Mouse (Mus musculus): ENCODE data around the gene Dnm2. TPM values are rescaled to one million over a fixed set of nuclear protein-coding genes. Genes with fewer than 3 reads are reported as not detected.
"Not testable (repeated sequence)": the region's sequence is repeated elsewhere in the genome, so short reads cannot be mapped to it uniquely, and the experiment has no call there.

The Dnm2 gene
- total RNA-seq, 4 experiments from 2014 or later = 60.3 to 71.0 (median 61.2) TPM

DNA sequence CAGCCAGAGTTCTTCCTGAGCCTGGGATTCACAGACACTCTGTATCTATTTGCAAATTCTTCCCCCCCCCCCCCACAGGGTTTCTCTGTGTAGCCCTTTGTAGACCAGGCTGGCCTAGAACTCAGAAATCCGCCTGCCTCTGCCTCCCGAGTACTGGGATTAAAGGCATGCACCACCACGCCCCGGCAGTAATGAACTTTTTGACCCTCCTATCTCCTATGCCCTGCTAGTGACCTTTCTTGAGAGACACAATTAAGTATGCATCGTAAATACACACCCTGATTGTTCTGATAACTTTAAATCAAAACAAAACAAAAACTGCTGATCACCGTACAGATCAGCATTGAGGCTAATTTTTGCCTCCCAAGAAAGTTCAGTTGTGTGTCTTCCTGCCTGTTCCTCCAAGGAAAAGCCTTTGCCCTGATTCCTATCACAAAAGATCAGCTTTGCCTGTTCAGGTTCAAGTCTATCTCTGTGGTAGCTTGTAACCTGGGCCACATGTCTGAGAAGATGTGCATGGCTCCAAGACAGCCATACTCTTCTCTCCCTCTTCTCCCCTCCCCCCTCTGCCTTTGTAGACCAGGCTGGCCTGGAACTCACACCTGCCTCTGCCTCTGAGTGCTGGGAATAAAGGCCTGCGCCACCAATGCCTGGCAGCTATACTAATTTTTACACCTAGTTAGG, 31.7 kb downstream of the Dnm2 start:
- no peak for DNase-seq (ENCODE audit: low spot score)

DNA sequence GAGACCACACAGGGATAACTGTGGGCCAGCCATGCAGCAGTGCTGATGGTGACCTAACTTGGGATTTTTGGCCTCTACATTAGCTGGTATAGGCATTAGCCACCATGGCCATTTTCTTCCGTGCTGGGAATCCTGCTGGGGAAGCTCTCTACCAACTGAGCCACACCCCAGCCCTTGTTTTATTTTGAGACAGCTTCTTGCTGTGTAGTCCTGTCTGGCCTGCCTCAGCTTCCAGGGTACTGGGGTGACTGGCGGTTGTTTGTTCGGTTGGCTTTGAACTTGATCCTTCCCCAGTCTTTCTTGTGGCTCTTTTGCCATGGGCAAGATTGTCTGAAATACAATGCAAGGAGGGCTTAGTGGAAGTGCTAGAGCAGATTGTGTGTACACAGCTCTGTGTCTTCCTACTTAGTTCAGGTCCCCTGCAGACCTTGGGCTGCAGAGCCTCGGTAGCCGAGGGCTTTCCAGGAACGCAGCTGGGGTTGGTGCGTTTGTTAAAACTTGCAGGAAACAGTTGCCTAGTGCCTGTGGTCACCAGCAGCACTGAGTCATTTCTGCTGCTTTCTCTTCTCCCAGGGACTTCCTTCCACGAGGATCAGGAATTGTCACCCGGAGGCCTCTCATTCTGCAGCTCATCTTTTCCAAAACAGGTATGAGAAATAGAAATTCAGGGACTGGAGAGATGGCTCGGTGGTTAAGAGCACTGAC, 32.4 kb downstream of the Dnm2 start:
- no peak for DNase-seq (ENCODE audit: low spot score)

DNA sequence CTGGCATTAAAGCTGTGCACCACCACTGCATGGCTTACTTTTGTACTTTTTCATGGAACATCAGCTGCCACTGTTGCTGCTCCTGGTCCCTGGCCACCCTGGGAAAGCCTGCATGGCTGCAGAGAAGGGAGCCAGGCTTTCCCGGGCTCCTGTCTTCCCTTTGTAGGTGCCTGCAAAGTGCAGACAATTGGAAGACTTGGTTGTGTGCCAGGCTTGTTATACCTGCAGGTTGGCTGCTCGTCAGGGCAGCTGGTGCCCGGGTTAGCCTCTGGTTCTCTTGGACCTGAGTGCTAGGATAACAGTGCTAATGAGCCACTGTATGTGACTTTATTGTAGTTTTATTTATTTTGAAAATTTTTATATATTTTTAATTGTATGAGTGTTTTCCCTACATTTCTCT, 34.1 kb downstream of the Dnm2 start:
- DNase-seq (ENCODE audit: low spot score) = no peak

GRCm38 (mm10) chr9:21460400-21460940, 35.8 kb downstream of the Dnm2 start:
- DNase-seq (ENCODE audit: low spot score) = no peak

DNA sequence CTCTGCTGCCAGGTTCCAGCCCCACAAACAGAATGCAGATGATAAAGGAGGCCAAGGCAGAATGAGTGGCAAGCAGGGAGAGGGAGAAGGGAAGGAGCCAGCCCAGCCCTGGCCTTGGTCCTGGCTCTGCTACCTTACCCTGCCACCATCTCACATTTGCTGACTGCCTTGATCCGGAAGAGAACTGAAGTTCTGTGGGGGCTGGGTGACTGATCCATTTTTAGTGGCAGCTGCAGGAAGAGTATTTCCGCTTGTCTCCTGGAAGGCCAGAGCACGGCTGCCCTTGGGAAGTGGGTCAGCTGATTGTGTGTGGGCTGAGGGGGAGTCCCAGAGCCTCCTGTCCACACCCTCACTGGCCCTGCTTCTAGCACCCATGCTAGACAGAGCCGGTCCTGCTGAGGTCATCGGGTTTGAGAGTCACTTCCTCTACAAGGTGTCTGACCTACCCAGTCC, 38.5 kb downstream of the Dnm2 start:
- peak; percentile 88 for DNase-seq (ENCODE audit: low spot score)

- DNase-seq (ENCODE audit: low spot score) = no peak
Measured at GRCm38 (mm10) chr9:21463766-21464564, 39.3 kb downstream of the Dnm2 start.

- DNase-seq (ENCODE audit: low spot score) = not testable (repeated sequence)
Measured at GRCm38 (mm10) chr9:21464565-21464928, 39.8 kb downstream of the Dnm2 start.

DNA sequence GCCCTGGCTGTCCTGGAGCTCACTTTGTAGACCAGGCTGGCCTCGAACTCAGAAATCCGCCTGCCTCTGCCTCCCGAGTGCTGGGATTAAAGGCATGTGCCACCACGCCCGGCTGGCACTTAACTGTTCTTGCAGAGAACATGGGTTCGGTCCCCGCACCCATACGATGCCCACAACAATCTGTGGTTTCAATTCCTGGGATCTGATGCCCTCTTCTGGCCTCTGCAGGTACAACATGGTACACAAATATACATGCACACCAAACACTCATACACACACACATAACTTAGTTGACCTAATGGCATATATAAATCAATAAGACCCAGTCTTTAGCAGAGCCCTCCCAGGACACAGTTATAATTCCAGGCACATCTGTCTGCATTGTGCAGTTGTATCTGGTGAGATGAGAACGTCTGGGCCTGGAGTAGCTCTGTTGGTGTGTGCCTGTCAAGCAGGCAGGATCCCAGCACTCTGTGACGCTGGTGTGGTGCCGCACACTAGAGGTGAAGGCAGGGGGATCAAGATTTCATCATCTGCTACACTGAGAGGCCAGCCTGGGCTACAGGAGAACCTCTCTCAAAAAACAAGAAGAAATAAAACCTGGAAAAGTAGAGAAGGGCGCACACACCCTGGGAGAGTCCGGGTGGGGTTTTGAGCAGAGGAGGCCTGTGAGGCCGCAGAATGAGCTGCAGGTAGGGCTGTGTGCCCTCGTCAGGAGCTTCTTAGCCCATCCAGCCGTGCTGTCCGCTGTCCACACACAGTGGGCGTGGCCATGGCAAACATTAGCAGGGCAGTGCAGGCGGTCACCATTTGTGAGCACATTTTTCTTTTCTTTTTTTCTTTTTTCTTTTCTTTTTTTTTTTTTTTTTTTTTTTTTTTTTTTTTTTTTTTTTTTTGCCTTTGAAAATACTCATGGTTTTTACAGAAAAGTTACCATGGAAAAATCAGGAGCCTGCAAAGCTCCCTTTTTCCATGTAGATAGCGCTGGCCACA, 44.6 kb downstream of the Dnm2 start:
- DNase-seq (ENCODE audit: low spot score) = peak; percentile 71

GRCm38 (mm10) chr9:21472913-21473312, 48.2 kb downstream of the Dnm2 start:
- no peak for DNase-seq (ENCODE audit: low spot score)

DNA sequence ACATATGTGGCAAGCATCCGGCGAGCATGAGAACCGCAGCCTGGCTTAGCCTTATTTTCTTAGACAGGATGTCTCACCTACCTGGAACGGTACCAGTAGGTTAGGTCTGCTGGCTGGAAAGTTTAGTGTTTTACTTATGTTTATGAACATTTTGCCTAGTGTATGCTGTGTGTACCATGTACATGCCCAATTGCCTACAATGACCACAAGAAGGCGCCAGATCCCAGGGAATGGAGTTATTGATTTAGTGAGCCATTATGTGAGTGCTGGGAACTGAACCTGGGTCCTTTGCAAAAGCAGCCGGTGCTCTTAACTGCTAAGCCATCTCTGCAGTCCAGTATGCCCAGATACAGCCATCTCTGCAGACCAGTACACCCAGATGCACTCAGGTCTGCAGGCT, 53.0 kb downstream of the Dnm2 start:
- DNase-seq (ENCODE audit: low spot score) = no peak

GRCm38 (mm10) chr9:21484065-21484464, 59.4 kb downstream of the Dnm2 start:
- DNase-seq (ENCODE audit: low spot score) = no peak

DNA sequence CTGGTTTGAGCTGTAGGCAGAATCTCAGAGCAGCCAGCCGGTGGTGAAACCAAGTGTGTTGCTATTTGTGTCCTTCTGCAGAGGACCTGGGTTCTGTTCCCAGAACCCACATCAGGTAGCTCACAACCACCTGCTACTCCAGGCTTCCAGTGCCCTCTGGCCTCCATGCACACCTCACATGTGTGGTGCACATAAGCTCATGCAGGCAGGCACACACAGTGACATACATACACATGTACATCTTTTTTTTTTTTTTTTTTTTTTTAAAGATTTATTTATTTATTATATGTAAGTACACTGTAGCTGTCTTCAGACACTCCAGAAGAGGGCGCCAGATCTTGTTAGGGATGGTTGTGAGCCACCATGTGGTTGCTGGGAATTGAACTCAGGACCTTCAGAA, 63.5 kb downstream of the Dnm2 start:
- not testable (repeated sequence) for DNase-seq (ENCODE audit: low spot score)

DNA sequence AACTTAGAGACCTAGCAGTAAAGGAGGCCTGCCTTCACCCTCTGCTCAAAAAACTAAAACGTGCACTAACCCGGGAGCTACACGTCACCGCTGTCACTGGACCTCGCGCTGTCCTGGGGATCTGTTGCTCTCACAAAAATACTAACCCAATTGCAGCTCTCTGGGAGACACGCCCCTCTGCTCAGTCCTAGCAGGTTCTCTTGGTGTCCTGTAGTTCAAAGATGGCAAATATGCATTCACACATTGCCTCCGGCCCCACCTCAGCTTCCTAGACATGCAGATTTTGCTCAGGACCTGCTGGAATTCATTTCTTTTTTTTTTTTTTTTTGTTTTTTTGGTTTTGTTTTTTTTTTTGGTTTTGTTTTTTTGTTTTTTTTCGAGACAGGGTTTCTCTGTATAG, 66.0 kb downstream of the Dnm2 start:
- no peak for DNase-seq (ENCODE audit: low spot score)

GRCm38 (mm10) chr9:21493907-21494306, 69.2 kb downstream of the Dnm2 start:
- DNase-seq (ENCODE audit: low spot score) = no peak

GRCm38 (mm10) chr9:21494726-21495125, 70.0 kb downstream of the Dnm2 start:
- DNase-seq (ENCODE audit: low spot score) = no peak

DNA sequence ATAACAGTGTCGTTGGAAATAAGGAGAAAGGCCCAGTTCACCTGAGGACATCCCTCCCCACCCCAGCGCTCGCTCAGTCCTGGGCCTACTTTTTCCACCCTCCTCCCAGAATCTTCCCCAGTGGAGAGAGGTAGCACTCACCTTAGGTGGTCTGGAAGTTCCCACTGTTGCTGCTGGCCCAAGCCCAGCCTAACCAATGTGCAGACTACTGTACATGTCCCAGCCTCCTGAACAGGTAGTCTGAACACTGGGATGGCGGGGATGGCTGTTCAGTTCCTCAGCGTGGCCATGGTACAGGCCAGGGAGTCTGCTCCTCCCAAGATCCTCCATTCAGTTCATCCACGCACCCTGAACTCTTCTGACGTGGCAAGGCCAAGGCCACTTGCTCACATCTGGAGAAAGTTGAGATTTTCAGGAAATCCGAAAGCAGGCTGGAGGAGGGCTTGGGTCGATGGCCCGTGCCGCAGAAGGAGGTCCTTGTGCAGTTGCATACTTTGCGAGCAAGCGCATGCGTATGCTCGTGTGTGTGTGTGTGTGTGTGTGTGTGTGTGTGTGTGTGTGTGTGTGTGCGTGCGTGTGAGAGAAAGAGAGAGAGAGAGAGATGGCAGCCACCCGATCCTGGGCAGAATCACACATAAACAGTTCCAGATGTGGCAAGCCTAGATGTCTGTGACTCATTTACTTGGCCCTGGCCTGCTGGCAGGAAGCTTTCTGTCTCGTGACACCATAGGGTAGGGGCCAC, 71.8 kb downstream of the Dnm2 start:
- no peak for DNase-seq (ENCODE audit: low spot score)

DNA sequence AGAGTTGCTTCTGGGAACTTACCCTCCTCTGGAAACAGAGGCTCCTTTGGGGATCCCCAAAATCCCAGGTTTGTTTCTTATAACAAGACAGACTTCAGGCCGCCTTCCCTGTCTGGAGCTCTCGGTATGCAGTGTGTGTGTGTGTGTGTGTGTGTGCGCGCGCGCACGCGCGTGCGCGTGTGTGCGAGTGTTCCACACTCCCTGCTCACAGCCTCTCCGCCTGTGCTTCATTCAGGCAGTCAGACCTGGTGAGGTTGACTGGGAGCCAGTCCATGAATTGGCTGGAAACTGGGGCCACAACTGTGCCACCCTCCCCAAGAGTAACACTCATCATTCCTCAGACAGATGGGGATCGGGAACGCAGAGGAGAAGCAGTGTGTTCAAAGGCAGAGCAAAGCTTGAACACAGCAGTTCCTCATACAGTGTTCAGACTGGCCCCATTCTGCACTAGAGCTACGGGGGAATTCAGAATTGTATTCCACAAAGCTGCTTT, 72.4 kb downstream of the Dnm2 start:
- DNase-seq (ENCODE audit: low spot score) = no peak

DNA sequence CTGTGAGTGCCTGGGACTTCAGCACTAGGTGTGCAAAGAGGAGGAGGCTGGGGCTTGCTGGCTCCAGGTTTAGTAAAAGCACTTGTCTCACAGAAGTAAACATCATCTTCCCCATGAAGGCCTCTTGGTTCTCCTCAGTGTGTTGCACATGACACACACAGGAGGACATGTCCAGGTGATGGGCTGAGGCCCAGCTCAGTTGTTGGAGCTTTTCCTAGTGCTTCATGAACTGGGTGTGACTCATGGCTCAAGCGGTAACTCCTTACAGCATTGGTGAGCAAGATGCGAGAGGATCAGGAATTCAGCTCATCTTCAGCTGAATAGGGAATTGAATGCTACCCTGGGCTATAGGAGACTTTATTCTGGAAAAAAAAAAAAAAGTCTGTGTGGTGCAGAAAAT, 73.0 kb downstream of the Dnm2 start:
- no peak for DNase-seq (ENCODE audit: low spot score)

DNA sequence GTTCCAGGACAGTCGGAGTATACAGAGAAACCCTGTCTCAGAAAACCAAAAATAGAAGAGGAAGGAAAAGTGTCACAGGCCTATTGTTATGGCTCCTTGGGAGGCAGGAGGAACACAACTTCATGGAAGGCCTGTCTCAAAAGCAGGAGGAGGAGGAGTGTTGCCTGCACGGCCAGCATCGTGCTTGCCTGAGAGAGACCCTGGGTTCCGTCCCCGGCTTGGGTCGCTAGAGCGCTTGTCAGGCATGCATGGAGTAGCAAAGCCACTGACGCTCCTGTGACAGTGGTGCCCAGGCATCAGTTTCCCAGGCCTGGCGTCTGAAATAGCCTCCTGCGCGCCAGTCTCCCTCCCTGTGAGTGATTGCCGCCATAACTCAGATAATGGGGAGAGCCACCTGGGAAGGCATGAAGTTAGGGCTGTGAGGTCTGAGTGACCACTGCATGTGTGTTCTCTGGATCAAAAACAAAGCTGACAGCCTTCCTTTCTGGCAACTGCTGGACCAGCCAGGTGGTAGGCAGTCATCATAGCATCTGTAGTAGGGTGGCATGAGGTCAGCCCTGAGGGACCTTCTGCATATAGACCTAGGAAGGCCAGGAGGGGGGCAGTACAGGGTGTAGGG, 73.7 kb downstream of the Dnm2 start:
- DNase-seq (ENCODE audit: low spot score) = no peak

DNA sequence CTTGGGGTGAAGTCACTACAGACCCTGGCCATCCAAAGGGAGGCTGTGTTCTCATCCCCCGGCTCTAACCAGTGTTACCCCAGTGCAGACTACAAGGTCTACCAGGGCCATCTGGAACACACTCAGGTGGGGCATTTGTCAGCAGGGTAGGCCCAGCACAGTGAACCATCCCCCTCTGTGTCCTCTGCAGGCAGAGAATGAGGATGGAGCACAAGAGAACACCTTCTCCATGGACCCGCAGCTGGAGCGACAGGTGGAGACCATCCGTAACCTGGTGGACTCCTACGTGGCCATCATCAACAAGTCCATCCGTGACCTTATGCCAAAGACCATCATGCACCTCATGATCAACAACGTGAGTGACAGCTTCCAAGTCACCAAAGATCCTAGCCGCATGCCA, 78.6 kb downstream of the Dnm2 start:
- no peak for DNase-seq (ENCODE audit: low spot score)
